Mouse (Mus musculus): ENCODE measurements around the gene Madd. TPM values are rescaled to one million over a fixed set of nuclear protein-coding genes. Genes with fewer than 3 reads are reported as not detected.

The Madd gene
- polyA plus RNA-seq (2015; fragmentation: Nextera tagmentation; extraction: Ambion mirVana), result 16.5 and 18.2 TPM in 2 replicates

DNA sequence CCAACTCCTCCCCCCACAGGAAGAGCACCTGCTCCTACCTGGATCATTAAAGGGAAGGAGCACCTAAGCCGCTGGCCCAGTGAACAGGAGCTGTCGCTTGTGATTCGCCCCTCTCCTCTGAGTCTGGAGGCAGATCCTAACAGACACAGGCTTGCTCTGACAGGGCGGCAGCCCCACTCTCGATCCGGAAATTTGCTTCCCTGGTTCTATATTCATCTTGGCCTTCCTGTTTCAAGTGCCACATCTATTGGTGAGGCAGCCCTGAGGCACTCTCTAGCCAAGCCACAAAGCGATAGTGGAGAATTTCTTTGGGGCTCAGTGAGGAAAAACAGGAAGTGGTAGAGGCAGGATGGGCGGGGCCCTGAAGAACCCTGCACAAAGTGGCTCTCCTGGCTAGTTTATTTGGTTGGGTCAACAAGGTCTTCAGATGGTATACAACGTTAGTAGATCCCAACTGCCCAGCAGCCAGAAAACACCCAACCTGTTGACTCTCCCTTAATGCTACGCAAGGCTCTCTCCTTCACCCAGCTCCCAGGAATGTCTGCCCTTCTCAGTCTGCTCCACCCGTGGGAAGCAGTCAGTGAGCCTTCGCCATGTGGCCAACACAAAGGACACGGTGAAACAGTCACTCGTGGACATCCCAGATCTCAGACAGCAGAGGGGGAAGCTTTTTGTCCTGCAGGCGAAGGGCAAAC lies at the start of gene Madd:
Madd (minus strand) TSS at position 127 of the 695 bp plus-strand sequence.
- ATAC-seq (ENCODE audit: insufficient number of reproducible peaks, insufficient read depth, low FRiP score, low TSS enrichment, low read depth), result no peak
- H3K9ac ChIP-seq, result peak within 1 kb of the TSS; percentile 78
- no peaks in the 10 kb centered on the region for H3K27me3 ChIP-seq
- peak within 1 kb of the TSS; percentile 84 for H3K4me2 ChIP-seq
- 62% methylated on average over 15 of the region's 15 CpGs for WGBS
- peak within 1 kb of the TSS; percentile 83 for H3K27ac ChIP-seq
- peak within 1 kb of the TSS; percentile 77 for H3K4me3 ChIP-seq
- no peaks in the 10 kb centered on the region for H3K9me3 ChIP-seq
- no peaks in the 10 kb centered on the region for H3K36me3 ChIP-seq
- peaks cover 17% of the 10 kb centered on the region for H3K4me1 ChIP-seq

DNA sequence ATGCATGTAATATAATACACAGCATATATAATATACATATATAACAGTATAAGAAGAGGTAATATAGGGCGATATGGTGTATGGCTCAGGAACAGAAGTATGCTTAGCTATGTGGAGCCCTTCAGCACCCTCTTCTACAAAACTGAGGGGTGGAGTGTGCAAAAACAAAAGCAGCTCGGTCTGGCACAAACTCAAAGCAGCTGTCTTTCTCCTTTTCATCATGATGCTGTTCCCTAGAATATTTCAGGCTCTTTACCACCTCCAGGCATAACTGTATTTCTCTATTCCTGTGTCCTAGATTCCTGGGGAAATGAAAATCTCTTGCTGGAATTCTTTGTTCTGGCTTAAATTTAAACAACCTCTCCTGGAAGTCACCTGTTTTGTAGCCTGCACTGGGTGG lies 46.1 kb upstream of the Madd start:
- ATAC-seq (ENCODE audit: insufficient number of reproducible peaks, insufficient read depth, low FRiP score, low TSS enrichment, low read depth), result no peak
- peaks cover 11% of the 10 kb centered on the region for H3K36me3 ChIP-seq
- no peaks in the 10 kb centered on the region for H3K4me1 ChIP-seq
- no peak overlapping the region for H3K4me2 ChIP-seq
- H3K9me3 ChIP-seq, result no peaks in the 10 kb centered on the region
- H3K4me3 ChIP-seq, result no peak overlapping the region
- H3K27ac ChIP-seq, result 0 out of 2 replicates have a peak overlapping the region, but pooled peaks have one; percentile 16
- H3K27me3 ChIP-seq, result no peaks in the 10 kb centered on the region
- WGBS, result 55% methylated on average over 2 of the region's 2 CpGs
- no peak overlapping the region for H3K9ac ChIP-seq

DNA sequence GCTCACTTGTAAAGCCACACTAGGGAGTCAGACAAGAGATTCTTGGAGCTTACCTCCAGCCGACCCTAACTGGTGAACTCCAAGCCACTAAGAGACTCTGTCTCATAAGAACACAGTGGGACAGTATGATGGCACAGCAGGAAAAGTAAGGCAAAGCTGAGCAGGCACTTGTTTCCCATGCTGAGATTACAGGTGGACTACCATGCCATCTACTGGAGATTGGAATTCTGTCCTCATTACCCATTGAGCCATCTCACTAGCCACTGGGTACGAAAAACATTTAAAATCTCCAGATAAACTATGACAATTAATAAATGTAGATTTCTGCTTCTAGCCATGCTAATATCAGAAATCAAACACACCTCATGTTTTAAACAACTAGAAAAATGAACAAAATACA lies 40.0 kb upstream of the Madd start:
- Histone ChIP-seq H3K27ac (no peak overlapping the region), H3K4me1 (no peaks in the 10 kb centered on the region), H3K36me3 (peaks cover 3% of the 10 kb centered on the region), H3K9me3 (no peaks in the 10 kb centered on the region), H3K4me3 (no peak overlapping the region), H3K9ac (no peak overlapping the region), H3K4me2 (no peak overlapping the region), H3K27me3 (no peaks in the 10 kb centered on the region)
- no peak for ATAC-seq (ENCODE audit: insufficient number of reproducible peaks, insufficient read depth, low FRiP score, low TSS enrichment, low read depth)
- WGBS, result 89% methylated on average over 2 of the region's 2 CpGs

DNA sequence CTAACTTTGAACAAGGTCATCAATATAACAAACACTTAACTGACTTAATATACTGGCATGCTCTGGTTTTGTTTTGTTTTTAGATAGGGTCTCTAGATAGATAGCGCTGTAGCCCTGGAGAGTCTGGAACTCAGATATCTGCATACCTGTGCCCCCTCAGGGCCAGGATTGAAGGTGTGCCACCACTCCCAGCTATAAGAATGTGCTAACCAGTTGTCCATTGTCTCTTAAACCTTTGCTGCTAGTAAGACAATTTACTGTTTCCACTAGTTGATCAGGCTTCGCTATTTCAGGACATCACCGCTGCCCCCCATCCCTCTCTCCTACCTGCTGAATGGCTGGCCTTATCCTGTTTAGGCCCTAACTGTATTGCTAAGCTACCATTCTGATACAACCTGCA lies 36.9 kb upstream of the Madd start:
- H3K4me3 ChIP-seq, result no peak overlapping the region
- no peaks in the 10 kb centered on the region for H3K27me3 ChIP-seq
- H3K36me3 ChIP-seq, result peaks cover 16% of the 10 kb centered on the region
- H3K27ac ChIP-seq, result no peak overlapping the region
- no peak overlapping the region for H3K9ac ChIP-seq
- H3K9me3 ChIP-seq, result no peaks in the 10 kb centered on the region
- no peak overlapping the region for H3K4me2 ChIP-seq
- no peaks in the 10 kb centered on the region for H3K4me1 ChIP-seq
- 94% methylated on average over 3 of the region's 3 CpGs for WGBS
- ATAC-seq (ENCODE audit: insufficient number of reproducible peaks, insufficient read depth, low FRiP score, low TSS enrichment, low read depth), result no peak

DNA sequence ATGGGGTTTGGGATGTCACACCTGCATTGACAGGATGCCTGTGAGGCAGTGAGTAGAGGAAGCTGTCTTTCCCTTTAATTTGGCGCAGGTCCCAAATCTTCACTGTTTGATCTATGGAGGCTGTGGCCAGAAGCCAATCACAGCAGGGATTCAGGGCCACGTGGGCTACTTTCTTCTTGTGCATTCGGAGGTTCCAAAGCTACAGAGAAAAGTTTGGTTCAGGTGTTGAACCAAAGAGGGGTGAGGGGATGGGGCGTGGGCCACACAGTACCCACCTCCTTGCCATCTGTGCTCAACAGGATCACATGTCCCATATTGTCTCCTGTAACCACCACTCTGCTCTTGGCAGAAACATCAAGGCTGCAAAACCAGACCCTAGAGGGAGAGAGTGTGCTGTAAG lies 33.4 kb upstream of the Madd start:
- no peaks in the 10 kb centered on the region for H3K9me3 ChIP-seq
- WGBS, result 67% methylated on average over 4 of the region's 4 CpGs
- H3K9ac ChIP-seq, result 0 out of 2 replicates have a peak overlapping the region, but pooled peaks have one; percentile 6
- no peak overlapping the region for H3K4me2 ChIP-seq
- H3K27me3 ChIP-seq, result no peaks in the 10 kb centered on the region
- peaks cover 41% of the 10 kb centered on the region for H3K36me3 ChIP-seq
- H3K4me1 ChIP-seq, result no peaks in the 10 kb centered on the region
- no peak for ATAC-seq (ENCODE audit: insufficient number of reproducible peaks, insufficient read depth, low FRiP score, low TSS enrichment, low read depth)
- H3K4me3 ChIP-seq, result no peak overlapping the region
- no peak overlapping the region for H3K27ac ChIP-seq

DNA sequence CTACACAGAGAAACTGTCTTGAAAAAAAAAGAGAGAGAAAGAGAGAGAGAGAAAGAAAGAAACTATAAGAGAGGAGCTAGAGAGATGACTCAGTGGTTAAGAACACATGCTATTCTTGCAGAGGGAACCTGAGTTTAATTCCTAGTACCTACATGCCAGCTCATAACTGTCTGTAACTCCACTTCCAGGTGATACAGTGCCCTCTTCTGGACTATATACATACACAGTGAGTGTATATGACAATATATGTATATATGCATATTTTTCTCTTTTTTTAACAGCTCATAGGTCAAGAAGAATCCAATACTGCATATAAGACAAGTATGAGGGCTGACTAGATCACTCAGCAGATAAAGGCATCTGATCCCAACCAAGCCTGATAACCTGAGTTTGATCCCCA lies 29.7 kb upstream of the Madd start:
- Histone ChIP-seq H3K27ac (no peak overlapping the region), H3K9me3 (no peaks in the 10 kb centered on the region), H3K9ac (no peak overlapping the region), H3K4me2 (no peak overlapping the region), H3K36me3 (peaks cover 76% of the 10 kb centered on the region), H3K4me3 (no peak overlapping the region), H3K4me1 (no peaks in the 10 kb centered on the region), H3K27me3 (no peaks in the 10 kb centered on the region)
- no peak for ATAC-seq (ENCODE audit: insufficient number of reproducible peaks, insufficient read depth, low FRiP score, low TSS enrichment, low read depth)

DNA sequence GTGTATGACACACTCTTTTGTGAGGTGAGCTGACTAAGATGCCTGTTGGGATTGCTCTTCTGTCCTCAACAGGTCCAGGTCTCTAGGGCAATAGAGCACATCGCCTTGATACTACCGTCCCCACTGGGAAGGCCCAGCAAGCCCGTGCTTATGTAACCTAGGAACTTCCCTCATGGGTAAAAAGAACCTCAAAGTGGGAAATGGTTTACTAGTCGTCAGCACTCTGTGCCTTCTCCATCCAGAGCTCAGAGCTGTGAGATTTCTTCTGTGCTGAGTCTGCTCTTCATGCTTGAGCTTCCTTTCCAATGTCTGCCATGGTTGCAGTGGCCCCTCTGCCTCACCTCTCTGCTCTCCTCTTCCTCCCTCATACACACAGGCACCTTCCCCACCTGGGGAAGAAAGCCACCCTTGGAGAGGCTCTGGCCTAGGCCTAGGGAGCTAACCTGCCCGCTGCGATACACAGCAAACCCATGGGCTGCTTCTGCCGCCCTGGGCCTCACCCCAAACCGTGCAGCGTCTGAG lies 22.7 kb upstream of the Madd start:
- no peak overlapping the region for H3K27ac ChIP-seq
- H3K9ac ChIP-seq, result no peak overlapping the region
- H3K4me3 ChIP-seq, result no peak overlapping the region
- no peak for ATAC-seq (ENCODE audit: insufficient number of reproducible peaks, insufficient read depth, low FRiP score, low TSS enrichment, low read depth)
- no peak overlapping the region for H3K4me2 ChIP-seq
- H3K27me3 ChIP-seq, result no peaks in the 10 kb centered on the region
- H3K36me3 ChIP-seq, result peaks cover 64% of the 10 kb centered on the region
- H3K4me1 ChIP-seq, result peaks cover 22% of the 10 kb centered on the region
- no peaks in the 10 kb centered on the region for H3K9me3 ChIP-seq
- 93% methylated on average over 9 of the region's 9 CpGs for WGBS

DNA sequence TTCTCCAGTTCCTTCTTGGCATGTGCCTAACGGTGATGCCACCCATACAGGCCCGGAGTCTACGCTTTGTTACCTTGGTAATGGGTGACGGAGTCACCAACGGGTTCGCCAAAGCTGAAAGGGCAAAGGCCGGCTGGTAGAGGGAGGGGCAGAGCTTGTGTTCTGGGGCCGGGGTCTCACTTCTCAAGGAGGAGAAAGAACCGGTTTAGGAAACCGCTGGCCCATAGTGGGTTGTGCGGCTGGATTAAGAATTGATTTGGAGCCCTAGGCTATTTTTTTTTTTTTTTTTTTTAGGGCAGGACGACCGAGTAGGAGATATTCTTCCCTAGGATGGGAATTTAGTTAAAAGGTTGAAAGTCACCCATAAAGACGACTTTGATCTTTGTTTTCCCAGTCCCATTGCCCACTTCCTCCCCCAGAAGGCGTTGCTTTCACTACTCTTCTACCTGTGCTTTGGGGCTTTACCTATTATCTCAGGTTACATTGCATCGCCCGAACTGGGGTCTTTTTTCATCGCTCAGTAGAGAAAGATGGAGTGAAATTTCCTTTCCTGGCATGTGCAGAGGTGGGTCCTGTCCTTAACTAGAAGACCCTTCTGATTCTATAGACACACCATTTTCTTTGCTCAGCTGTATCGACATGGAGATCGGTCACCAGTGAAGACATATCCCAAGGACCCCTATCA lies 19.5 kb upstream of the Madd start:
- Histone ChIP-seq H3K4me1 (peaks cover 22% of the 10 kb centered on the region), H3K27me3 (no peaks in the 10 kb centered on the region), H3K9me3 (no peaks in the 10 kb centered on the region), H3K4me2 (peak overlapping the region; percentile 75), H3K27ac (peak overlapping the region; percentile 93), H3K4me3 (peak overlapping the region; percentile 72), H3K9ac (peak overlapping the region; percentile 84), H3K36me3 (peaks cover 35% of the 10 kb centered on the region)
- WGBS, result 8% methylated on average over 20 of the region's 20 CpGs
- no peak for ATAC-seq (ENCODE audit: insufficient number of reproducible peaks, insufficient read depth, low FRiP score, low TSS enrichment, low read depth)

DNA sequence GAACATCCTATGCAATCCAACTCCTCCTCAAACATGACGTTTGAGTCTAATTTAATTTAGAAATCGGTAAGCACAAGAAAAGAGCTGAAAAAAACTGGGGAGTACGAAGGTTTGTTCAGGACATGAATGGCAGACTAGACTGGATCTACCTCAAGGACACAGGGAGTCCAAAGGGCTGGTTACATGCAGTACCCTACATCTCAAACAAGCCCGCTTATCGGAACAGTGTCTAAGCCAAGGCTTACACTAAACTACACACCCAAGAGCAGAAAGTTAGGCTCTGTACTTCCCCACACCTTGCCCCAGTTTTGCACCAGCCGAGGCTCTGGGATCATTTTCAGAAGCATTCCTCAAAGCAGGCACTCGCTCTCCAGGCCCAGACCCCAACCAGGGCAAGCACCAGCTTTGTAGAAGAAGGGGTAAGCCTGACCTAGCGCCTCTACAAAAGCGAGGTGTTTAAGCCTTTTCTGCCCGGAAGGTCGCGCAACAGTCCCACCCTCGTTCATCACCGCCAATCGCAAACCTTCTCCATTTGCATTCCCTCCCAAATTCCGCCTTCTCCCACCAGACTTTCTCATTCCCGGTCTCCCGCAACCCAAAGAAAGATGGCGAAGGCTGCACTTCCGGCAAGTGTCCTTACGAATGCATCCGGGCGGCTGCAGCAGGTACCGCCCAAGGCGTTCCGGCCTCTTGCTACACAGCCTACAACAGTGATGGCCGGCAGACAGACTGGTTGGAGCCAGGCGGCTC lies 18.8 kb upstream of the Madd start, which contains the start of the genes Nr1h3 and Acp2:
Nr1h3 (minus strand) TSS at position 613 of the 750 bp plus-strand sequence.
Acp2 (plus strand) TSS at position 664 of the 750 bp plus-strand sequence.
- peak within 1 kb of the TSS; percentile 75 for H3K4me2 ChIP-seq
- ATAC-seq (ENCODE audit: insufficient number of reproducible peaks, insufficient read depth, low FRiP score, low TSS enrichment, low read depth), result peak; percentile 93

DNA sequence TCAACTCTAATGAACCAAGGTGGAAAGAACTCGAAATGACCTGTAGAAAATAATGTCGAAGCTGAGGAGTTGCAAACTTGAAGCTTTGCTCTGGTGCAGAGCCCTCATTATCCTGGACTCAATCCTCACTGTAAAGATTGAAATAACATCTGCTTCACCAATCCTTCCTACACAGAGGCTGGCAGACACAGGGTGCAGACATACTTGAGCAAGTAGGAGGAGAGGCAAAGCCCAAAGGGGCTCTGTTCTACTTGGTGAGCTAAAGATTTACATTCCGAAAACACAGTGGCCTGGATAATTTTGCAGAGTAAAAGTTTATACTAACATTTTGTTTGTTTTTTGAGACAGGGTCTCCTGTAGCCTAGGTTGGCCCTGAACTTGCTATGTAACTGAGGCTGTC lies 15.3 kb upstream of the Madd start:
- Histone ChIP-seq H3K36me3 (no peaks in the 10 kb centered on the region), H3K4me3 (no peak overlapping the region), H3K27me3 (no peaks in the 10 kb centered on the region), H3K9me3 (no peaks in the 10 kb centered on the region), H3K4me1 (peaks cover 28% of the 10 kb centered on the region), H3K9ac (no peak overlapping the region), H3K4me2 (no peak overlapping the region), H3K27ac (no peak overlapping the region)
- no peak for ATAC-seq (ENCODE audit: insufficient number of reproducible peaks, insufficient read depth, low FRiP score, low TSS enrichment, low read depth)
- 86% methylated on average over 3 of the region's 3 CpGs for WGBS

More for the DNA sequence above, 18.8 kb upstream of the Madd start, which contains the start of the genes Nr1h3 and Acp2:
- Histone ChIP-seq H3K4me1 (peaks cover 22% of the 10 kb centered on the region), H3K36me3 (peaks cover 27% of the 10 kb centered on the region), H3K27me3 (no peaks in the 10 kb centered on the region), H3K4me3 (peak within 1 kb of the TSS; percentile 72), H3K9me3 (no peaks in the 10 kb centered on the region), H3K27ac (peak within 1 kb of the TSS; percentile 93), H3K9ac (peak within 1 kb of the TSS; percentile 84)
- 2% methylated on average over 28 of the region's 28 CpGs for WGBS

DNA sequence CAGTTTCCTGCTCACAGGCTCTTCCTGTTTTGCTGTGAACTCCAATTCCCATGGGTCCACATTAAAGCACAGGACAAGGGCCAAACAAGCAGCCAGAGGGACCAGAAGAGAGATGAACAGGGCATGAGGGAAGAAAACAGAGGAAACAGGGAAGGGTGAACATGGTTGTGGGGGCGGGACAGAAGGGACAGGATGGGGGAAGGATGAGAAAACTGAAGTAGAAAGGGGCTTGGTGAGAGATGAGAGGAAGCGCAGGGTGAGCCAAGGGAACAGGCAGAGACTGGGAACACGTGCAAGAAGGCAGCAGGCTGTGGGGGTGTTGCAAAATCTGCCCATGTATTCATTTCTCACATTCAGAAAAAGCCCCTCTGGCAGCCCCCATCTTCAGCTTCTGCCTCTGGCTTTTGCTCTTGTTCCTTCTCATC lies 13.0 kb upstream of the Madd start:
- Histone ChIP-seq H3K4me3 (no peak overlapping the region), H3K4me2 (no peak overlapping the region), H3K36me3 (no peaks in the 10 kb centered on the region), H3K4me1 (peaks cover 19% of the 10 kb centered on the region; the same call in 1 of the 2 replicates), H3K27ac (no peak overlapping the region), H3K9ac (no peak overlapping the region), H3K27me3 (no peaks in the 10 kb centered on the region), H3K9me3 (no peaks in the 10 kb centered on the region)
- ATAC-seq (ENCODE audit: insufficient number of reproducible peaks, insufficient read depth, low FRiP score, low TSS enrichment, low read depth), result no peak
- WGBS, result 74% methylated on average over 3 of the region's 3 CpGs

Data from embryonic facial prominence, embryonic 13.5 days (tissue).